Mouse (Mus musculus): ENCODE results near the gene Phf13.

Phf13 gene

DNA sequence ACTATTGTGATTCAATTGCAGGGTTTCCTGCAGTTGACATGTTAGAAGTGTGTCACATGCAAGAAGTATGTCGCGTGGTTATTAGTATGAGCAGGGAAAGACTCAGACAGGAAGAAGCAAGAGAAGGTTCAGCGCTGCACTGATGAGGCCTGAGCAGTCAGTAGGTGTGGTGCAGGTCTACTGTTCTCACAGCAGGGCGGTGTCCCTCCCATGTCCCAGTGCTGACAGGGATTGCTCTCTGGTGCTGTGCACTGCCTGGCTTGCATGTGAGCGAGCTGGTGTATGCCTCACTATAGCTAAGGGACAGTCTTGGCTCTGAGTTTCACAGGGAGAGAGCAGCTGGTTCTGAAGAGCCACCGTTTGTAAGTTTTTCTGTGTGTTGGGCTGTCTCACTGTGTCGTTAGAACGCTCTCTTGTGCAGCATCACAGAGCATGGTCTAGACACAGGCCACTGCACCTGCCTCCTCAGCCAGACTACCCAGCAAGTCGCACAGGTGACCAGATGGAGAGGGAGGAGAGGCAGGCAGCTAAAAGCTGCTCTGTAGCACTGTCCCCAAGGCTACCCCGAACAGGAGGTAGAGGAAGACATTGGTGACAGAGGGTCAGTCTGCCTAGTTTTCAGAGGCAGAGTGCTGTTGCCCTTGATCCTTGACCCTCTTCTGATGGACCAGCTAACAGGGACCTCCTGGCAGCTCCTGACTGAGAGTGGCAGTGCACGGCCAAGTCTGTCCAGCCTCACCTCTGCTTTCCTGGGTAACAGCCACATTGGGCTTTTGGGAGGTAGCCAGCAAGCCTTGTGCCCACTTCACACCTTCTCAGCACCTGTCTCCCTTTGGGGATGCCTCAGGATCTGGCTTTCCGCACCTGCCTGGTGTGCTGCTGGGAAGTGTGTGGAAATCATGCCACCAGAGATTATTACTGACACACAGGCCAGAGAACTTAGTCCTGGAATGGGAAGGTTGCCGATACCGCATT is 47.3 kb downstream of the Phf13 start:
- no peak for DNase-seq (ENCODE audit: low read depth)

DNA sequence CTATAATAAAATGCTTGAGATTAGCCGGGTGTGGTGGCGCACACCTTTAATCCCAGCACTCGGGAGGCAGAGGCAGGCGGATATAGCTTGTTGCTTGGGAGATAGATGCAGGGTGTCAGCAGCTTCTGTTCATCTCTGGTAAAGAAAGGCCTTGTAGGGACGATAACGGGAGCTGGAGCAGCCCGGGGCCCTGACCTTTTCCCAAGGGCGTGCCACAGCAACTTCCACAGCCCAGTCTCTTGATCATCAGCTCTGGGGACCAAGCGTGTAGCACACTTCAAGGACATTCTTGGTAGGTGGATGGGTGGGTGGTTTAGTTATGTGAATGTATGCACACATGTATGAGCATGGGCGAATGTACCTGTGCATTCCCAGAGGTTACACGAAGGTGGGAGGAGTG is 49.8 kb downstream of the Phf13 start:
- no peak for DNase-seq (ENCODE audit: low read depth)
